Mouse (Mus musculus): ENCODE data around the gene Fam90a1a. TPM values are rescaled to one million over a fixed set of nuclear protein-coding genes. Genes with fewer than 3 reads are reported as not detected.

The Fam90a1a gene
- total and polyA plus RNA-seq, 3 experiments, result not detected

DNA sequence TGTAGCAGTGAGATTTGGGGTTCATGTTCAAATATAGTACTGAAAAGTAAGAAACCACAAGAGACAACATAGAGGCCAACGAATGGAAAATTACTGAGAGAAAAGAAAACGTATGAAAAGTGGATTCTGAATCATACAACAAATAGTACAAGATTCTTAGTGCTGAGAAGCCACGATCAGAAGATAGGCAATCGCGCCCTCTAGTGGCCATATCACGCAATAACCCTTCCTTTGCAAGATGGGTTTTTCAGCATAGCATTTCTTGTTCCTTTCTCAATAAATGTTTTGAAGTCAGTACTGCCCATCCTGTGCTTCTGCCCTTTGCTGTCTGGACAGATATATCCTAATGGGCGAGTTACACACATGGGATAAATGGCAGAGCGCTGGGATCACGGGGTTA lies 3.2 kb upstream of the Fam90a1a start (continued):
- TF ChIP-seq MEF2A (IDR thresholded peaks at IDR 0.05; ENCODE audit: extremely low read depth, insufficient replicate concordance, low read depth, low read length, poor library complexity, severe bottlenecking) (no peak), ZC3H11A (IDR thresholded peaks at IDR 0.05; ENCODE audit: low read depth, low read length) (peak; percentile 69), KAT2A (conservative IDR thresholded peaks at IDR 0.05; ENCODE audit: low read depth, low read length) (no peak), TCF12 (IDR thresholded peaks at IDR 0.05; ENCODE audit: low read depth, low read length) (no peak), CTCF (IDR thresholded peaks at IDR 0.05 in 2 of 3, conservative IDR thresholded peaks at IDR 0.05 in 1 of 3; ENCODE audit: control insufficient read depth in 1 of 3, insufficient read depth in 1 of 3, low read depth in 2 of 3, low read length in 3 of 3, poor library complexity in 1 of 3, severe bottlenecking in 1 of 3) (peak; percentile 78 to 86 (median 85)), ZKSCAN1 (IDR thresholded peaks at IDR 0.05; ENCODE audit: low read depth, low read length) (no peak), GATA1 (IDR thresholded peaks at IDR 0.05; ENCODE audit: low read depth, low read length) (0 out of 2 replicates have a peak, but pooled peaks have one; percentile 3), E2F4 (IDR thresholded peaks at IDR 0.05; ENCODE audit: borderline replicate concordance, low read depth, low read length) (no peak)

DNA sequence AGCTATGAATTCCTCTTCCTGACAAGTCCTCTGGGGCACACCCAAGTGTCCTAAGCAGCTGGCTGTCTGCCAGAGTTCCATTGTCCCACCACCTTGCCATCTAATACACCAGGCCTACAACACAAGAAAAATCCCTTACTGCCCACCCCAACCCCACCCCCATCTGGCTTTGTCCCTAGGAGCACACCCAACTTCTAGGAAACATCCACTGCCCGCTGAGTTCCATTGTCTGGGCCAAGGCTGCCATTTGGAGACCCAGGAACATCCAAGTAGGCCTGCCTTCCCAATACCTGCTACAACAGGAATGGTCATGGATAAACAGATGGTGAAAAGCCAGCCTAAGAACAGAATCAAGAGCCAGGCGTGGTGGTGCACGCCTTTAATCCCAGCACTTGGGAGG lies 2.2 kb upstream of the Fam90a1a start:
- TF ChIP-seq CHD2 (IDR thresholded peaks at IDR 0.05; ENCODE audit: low read length) (no peak), NRF1 (IDR thresholded peaks at IDR 0.05; ENCODE audit: insufficient read depth, low read depth, low read length, poor library complexity, severe bottlenecking) (no peak), MAZ (IDR thresholded peaks at IDR 0.05; ENCODE audit: low read depth, low read length) (no peak), MAFK (IDR thresholded peaks at IDR 0.05; ENCODE audit: borderline replicate concordance, low read depth, low read length) (no peak), MXI1 (IDR thresholded peaks at IDR 0.05; ENCODE audit: low read depth, low read length) (no peak), MYC (IDR thresholded peaks at IDR 0.05; ENCODE audit: low read depth, low read length) (no peak), CTCF (IDR thresholded peaks at IDR 0.05 in 2 of 3, conservative IDR thresholded peaks at IDR 0.05 in 1 of 3; ENCODE audit: control insufficient read depth in 1 of 3, insufficient read depth in 1 of 3, low read depth in 2 of 3, low read length in 3 of 3, poor library complexity in 1 of 3, severe bottlenecking in 1 of 3) (no peak), POLR2AphosphoS5 (IDR thresholded peaks at IDR 0.05; ENCODE audit: borderline replicate concordance, low read depth, low read length) (no peak), SIN3A (IDR thresholded peaks at IDR 0.05; ENCODE audit: low read length) (no peak), JUND (IDR thresholded peaks at IDR 0.05; ENCODE audit: low read depth, low read length) (no peak), CHD1 (IDR thresholded peaks at IDR 0.05; ENCODE audit: low read depth, low read length) (no peak), GATA1 (IDR thresholded peaks at IDR 0.05; ENCODE audit: low read depth, low read length) (no peak), RAD21 (IDR thresholded peaks at IDR 0.05; ENCODE audit: low read depth, low read length) (no peak)

More for the DNA sequence above, 2.2 kb upstream of the Fam90a1a start:
- no peak for DNase-seq (ENCODE audit: low read depth, low spot score)
- Histone ChIP-seq H3K4me3 (ENCODE audit: control insufficient read depth in 1 of 2, insufficient read depth in 1 of 2, low read depth in 2 of 2, low read length in 2 of 2) (no peak overlapping the region), H3K27me3 (ENCODE audit: control insufficient read depth in 1 of 2, insufficient read depth in 2 of 2, low read length in 2 of 2) (no peaks in the 10 kb centered on the region), H3K9ac (ENCODE audit: control insufficient read depth, low read depth, low read length, poor library complexity, severe bottlenecking) (no peak overlapping the region), H3K9me3 (replicated peaks; ENCODE audit: insufficient read depth, low read length) (no peaks in the 10 kb centered on the region), H3K79me2 (ENCODE audit: control insufficient read depth, insufficient read depth, low read length, poor library complexity) (no peaks in the 10 kb centered on the region), H3K27ac (ENCODE audit: control insufficient read depth, low read depth, low read length) (no peak overlapping the region), H3K36me3 (ENCODE audit: control insufficient read depth in 1 of 2, insufficient read depth in 2 of 2, low read length in 2 of 2) (no peaks in the 10 kb centered on the region), H3K4me1 (ENCODE audit: control insufficient read depth in 1 of 2, insufficient read depth in 2 of 2, low read length in 2 of 2) (no peaks in the 10 kb centered on the region)
